Mouse (Mus musculus) left cerebral cortex, postnatal 10 days (tissue): ENCODE measurements around the gene Cyp4f16. TPM values are rescaled to one million over a fixed set of nuclear protein-coding genes. Genes with fewer than 3 reads are reported as not detected.
"Not testable (repeated sequence)": the region's sequence is repeated elsewhere in the genome, so short reads cannot be mapped to it uniquely, and the experiment has no call there.

Experiments
- DNase-seq, 2 experiments: peaks; one replicate each; pipeline ENCODE4 v3.0.0; 2021 to 2022; ENCODE audit warnings: low spot score in 2 of 2, mixed read lengths in 1 of 2; ENCODE audit errors: extremely low spot score in 1 of 2
- intact Hi-C: fragments of 180-260 bp; cut with DNase I; formaldehyde crosslinking; loops from one replicate; pipeline ENCODE4 v1.15.1; 2025
- total RNA-seq, 2 experiments: library from RNA; stranded (reverse); gene quantifications; 2 replicates each; pipeline ENCODE4 v1.2.3; 2021

Gene Cyp4f16
- total RNA-seq = 1 to 10 TPM; 4.9 to 6.0 TPM

- DNase-seq = peak; percentile 73 to 94
- intact Hi-C loops = not testable (repeated sequence)
Measured at GRCm38 (mm10) chr17:32536051-32536866, at the start of gene Cyp4f16. Gene Cyp4f16 (plus strand): TSS chr17:32536558.

- intact Hi-C loops = loop anchor here (10.0 kb wide), 1 partner anchor 348 kb away; no protein-coding TSS in a partner anchor
- peak in 1 of 2 experiments; percentile 42 for DNase-seq
Measured at GRCm38 (mm10) chr17:32492349-32492980, 43.9 kb upstream of the Cyp4f16 start.

GRCm38 (mm10) chr17:32494601-32495000 is 41.8 kb upstream of the Cyp4f16 start:
- DNase-seq = peak; percentile 65 to 69
- intact Hi-C loops = loop anchor here (2.0 to 10.0 kb wide), 2 partner anchors 146 to 350 kb away; no protein-coding TSS in a partner anchor

GRCm38 (mm10) chr17:32500511-32500910 is 35.8 kb upstream of the Cyp4f16 start:
- DNase-seq, intact Hi-C loops: not testable (repeated sequence)

- DNase-seq = no peak
- intact Hi-C loops = no loop called here
Measured at GRCm38 (mm10) chr17:32501051-32501450, 35.3 kb upstream of the Cyp4f16 start.

GRCm38 (mm10) chr17:32503111-32503510 is 33.2 kb upstream of the Cyp4f16 start:
- no peak for DNase-seq
- intact Hi-C loops = no loop called here

- DNase-seq = peak in 1 of 2 experiments; percentile 62
Measured at GRCm38 (mm10) chr17:32505851-32506728, 30.3 kb upstream of the Cyp4f16 start, which contains the start of gene Cyp4f17. Gene Cyp4f17 (plus strand): TSS chr17:32506050.

GRCm38 (mm10) chr17:32506729-32507245 is 29.6 kb upstream of the Cyp4f16 start:
- intact Hi-C loops = no loop called here
- peak in 1 of 2 experiments; percentile 28 for DNase-seq

More at GRCm38 (mm10) chr17:32505851-32506728, 30.3 kb upstream of the Cyp4f16 start, which contains the start of gene Cyp4f17:
- intact Hi-C loops = no loop called here

GRCm38 (mm10) chr17:32516126-32516525 is 20.2 kb upstream of the Cyp4f16 start:
- DNase-seq = no peak
- intact Hi-C loops = no loop called here

GRCm38 (mm10) chr17:32521981-32522380 is 14.4 kb upstream of the Cyp4f16 start:
- intact Hi-C loops = no loop called here
- DNase-seq = no peak

GRCm38 (mm10) chr17:32522386-32522785 is 14.0 kb upstream of the Cyp4f16 start:
- intact Hi-C loops = no loop called here
- DNase-seq = no peak

GRCm38 (mm10) chr17:32522816-32523215 is 13.5 kb upstream of the Cyp4f16 start:
- intact Hi-C loops = no loop called here

GRCm38 (mm10) chr17:32523895-32524294 is 12.5 kb upstream of the Cyp4f16 start:
- intact Hi-C loops = no loop called here

More at GRCm38 (mm10) chr17:32522816-32523215, 13.5 kb upstream of the Cyp4f16 start:
- DNase-seq = no peak

GRCm38 (mm10) chr17:32526341-32526740 is 10.0 kb upstream of the Cyp4f16 start:
- intact Hi-C loops, DNase-seq: not testable (repeated sequence)

More at GRCm38 (mm10) chr17:32523895-32524294, 12.5 kb upstream of the Cyp4f16 start:
- no peak for DNase-seq

GRCm38 (mm10) chr17:32527748-32528147 is 8.6 kb upstream of the Cyp4f16 start:
- no peak for DNase-seq
- intact Hi-C loops = no loop called here

- DNase-seq = peak; percentile 81 to 83
- intact Hi-C loops = no loop called here
Measured at GRCm38 (mm10) chr17:32528408-32529337, 7.7 kb upstream of the Cyp4f16 start.

GRCm38 (mm10) chr17:32532356-32532755 is 4.0 kb upstream of the Cyp4f16 start:
- intact Hi-C loops, DNase-seq: not testable (repeated sequence)
